Comparison of ENCODE assay signal across 17 mouse cellular contexts in genomic region chr3:122340135-122341068, GRCm38 (mm10). TPM values are rescaled to one million over a fixed set of nuclear protein-coding genes. Genes with fewer than 3 reads are reported as not detected.
DNase-seq lines count a peak whose midpoint lies in the region; ATAC-seq and TF ChIP-seq lines count a peak whose summit lies in the region.
"Had no signal": no experiment of that assay in that cellular context is flagged by ENCODE, and none has a peak within 500 bp of the region (broad histone marks: within the 10 kb centered on the region; RNA-seq: fewer than 3 reads in every experiment).

No protein-coding gene starts in this region.

- H3K27me3 ChIP-seq in intestine, embryonic 15.5 days (replicated peaks) = no peaks in the 10 kb centered on the region
- H3K27me3 ChIP-seq: embryonic facial prominence, embryonic 12.5 days; kidney, embryonic 15.5 days; liver, embryonic 12.5 days; midbrain, embryonic 12.5 days had no signal

- no peak overlapping the region for H3K9ac ChIP-seq in intestine, embryonic 15.5 days
- H3K9ac ChIP-seq: embryonic facial prominence, embryonic 12.5 days; kidney, embryonic 15.5 days; liver, embryonic 12.5 days; midbrain, embryonic 12.5 days had no signal

- intact Hi-C loops in left cerebral cortex, adult 2 months (cut with DNase I) = no loop called here

- no peaks in the 10 kb centered on the region for H3K36me3 ChIP-seq in intestine, embryonic 15.5 days
- no peaks in the 10 kb centered on the region for H3K36me3 ChIP-seq in macrophage (ENCODE audit: inconsistent target)
- H3K36me3 ChIP-seq: embryonic facial prominence, embryonic 12.5 days; forebrain, embryonic 10.5 days; kidney, embryonic 15.5 days; liver, embryonic 12.5 days; midbrain, embryonic 12.5 days had no signal

- H3K4me2 ChIP-seq in intestine, embryonic 15.5 days (replicated peaks) = no peak overlapping the region
- H3K4me2 ChIP-seq: embryonic facial prominence, embryonic 12.5 days; kidney, embryonic 15.5 days; liver, embryonic 12.5 days; midbrain, embryonic 12.5 days had no signal

- ATAC-seq in intestine, embryonic 15.5 days = peak; percentile 74
- ATAC-seq: liver, embryonic 12.5 days had no signal

- no peaks in the 10 kb centered on the region for H3K79me2 ChIP-seq in macrophage (ENCODE audit: inconsistent target)

- H3K4me3 ChIP-seq in intestine, embryonic 15.5 days (replicated peaks) = no peak overlapping the region
- H3K4me3 ChIP-seq in macrophage (ENCODE audit: inconsistent target) = no peak overlapping the region
- no peak overlapping the region for H3K4me3 ChIP-seq in left cerebral cortex, adult 2 months
- H3K4me3 ChIP-seq: embryonic facial prominence, embryonic 12.5 days; forebrain, embryonic 10.5 days; kidney, embryonic 15.5 days; layer of hippocampus, adult 2 months; liver, embryonic 12.5 days; midbrain, embryonic 12.5 days had no signal

- no peaks in the 10 kb centered on the region for H3K9me3 ChIP-seq in intestine, embryonic 15.5 days
- H3K9me3 ChIP-seq: embryonic facial prominence, embryonic 12.5 days; forebrain, embryonic 10.5 days; kidney, embryonic 15.5 days; liver, embryonic 12.5 days; midbrain, embryonic 12.5 days had no signal

- no peak for TF ChIP-seq CTCF in left cerebral cortex, adult 2 months (IDR thresholded peaks at IDR 0.05)

- WGBS in intestine, embryonic 15.5 days = 64% methylated on average over 13 of the region's 13 CpGs
- 35% methylated on average over 13 of the region's 13 CpGs for whole genome bisulfite sequencing in macrophage (ENCODE audit: missing documents)

- 0 out of 2 replicates have a peak, but pooled peaks cover 2% of the 10 kb centered on the region for H3K4me1 ChIP-seq in intestine, embryonic 15.5 days (replicated peaks)
- H3K4me1 ChIP-seq: embryonic facial prominence, embryonic 12.5 days; liver, embryonic 12.5 days; midbrain, embryonic 12.5 days had no signal

- H3K27ac ChIP-seq in intestine, embryonic 15.5 days = no peak overlapping the region
- peak overlapping the region; percentile 79 for H3K27ac ChIP-seq in macrophage
- H3K27ac ChIP-seq in left cerebral cortex, adult 2 months = no peak overlapping the region
- H3K27ac ChIP-seq: embryonic facial prominence, embryonic 12.5 days; forebrain, embryonic 10.5 days; kidney, embryonic 15.5 days; layer of hippocampus, adult 2 months; liver, embryonic 12.5 days; midbrain, embryonic 12.5 days had no signal

- DNase-seq in 416B (ENCODE audit: low read depth) = peak; percentile 87
- DNase-seq in B cell, adult 2 months = peak; percentile 51 to 54
- DNase-seq in heart, adult 9 months (ENCODE audit: low spot score in 2 of 2) = no peak
- DNase-seq in left cerebral cortex, adult 2 months (ENCODE audit: extremely low spot score in 1 of 2, low spot score in 2 of 2) = no peak
- no peak for DNase-seq in thymus, postnatal 0 days (ENCODE audit: low spot score)
- DNase-seq: adrenal gland, adult 2 months; cerebellum, postnatal 36 days; heart, postnatal 10 days; right cerebral cortex, postnatal 4 days had no signal

RNA-seq across cellular contexts. Expression of gene Bcar3, which starts 46.5 kb away (rescaled TPM):
- polyA plus RNA-seq in intestine, embryonic 15.5 days (2015; fragmentation: Nextera tagmentation; extraction: Ambion mirVana) = 21.5 and 23.4 TPM in 2 replicates
- total RNA-seq in macrophage (2018; cell fraction: chromatin; rRNA removed) = 100 to 1,000 TPM in 2 of 26 experiments, 10 to 100 TPM in 21, 1 to 10 TPM in 3; 4.7 to 142 (median 36.0) TPM
- total RNA-seq in macrophage (2018; cell fraction: cytosol; rRNA removed) = 10 to 100 TPM in 13 of 26 experiments, 1 to 10 TPM in 13; 3.0 to 22.1 (median 10.7) TPM
- total RNA-seq in macrophage (2018; cell fraction: nucleus; rRNA removed) = 10 to 100 TPM in 21 of 26 experiments, 1 to 10 TPM in 5; 3.0 to 91.9 (median 22.5) TPM
- polyA plus RNA-seq in macrophage (2018) = 10.7 to 31.8 TPM (median 14.2 TPM) in 3 replicates
- total RNA-seq in left cerebral cortex, adult 2 months (2021) = 10 to 100 TPM; 14.7 to 15.4 TPM
- 4.5 and 5.3 TPM in 2 replicates for polyA plus RNA-seq in thymus, postnatal 0 days (2015; fragmentation: Nextera tagmentation; extraction: Ambion mirVana)

Comparison
In these comparisons a context has a peak if more than half of its experiments do, and no peak if none do; other contexts are left out.
1. DNase-seq: peak in 416B (single experiment) and B cell, adult 2 months (2 of 2); none in heart, adult 9 months (0 of 2), left cerebral cortex, adult 2 months (0 of 2) and thymus, postnatal 0 days (single experiment).